Mouse (Mus musculus): ENCODE results near the gene Hpse. TPM values are rescaled to one million over a fixed set of nuclear protein-coding genes. Genes with fewer than 3 reads are reported as not detected.
A peak's percentile ranks its signal among the peaks of the same experiment; 100 is the strongest.

Gene Hpse
- polyA plus RNA-seq, 1 experiment = 64.2 TPM

- Histone ChIP-seq H3K4me1 (ENCODE audit: control insufficient read depth, insufficient read depth, low read length) (peaks cover 10% of the 10 kb centered on the region), H3K4me3 (ENCODE audit: insufficient read depth, low read length) (no peak overlapping the region), H3K27ac (ENCODE audit: insufficient read depth, low read depth, low read length) (no peak overlapping the region)
- TF ChIP-seq CTCF (IDR thresholded peaks at IDR 0.05; ENCODE audit: low read depth, low read length) (no peak), POLR2A (IDR thresholded peaks at IDR 0.05; ENCODE audit: borderline replicate concordance, low read depth, low read length) (no peak)
Measured at GRCm38 (mm10) chr5:100700861-100701620, 18.5 kb downstream of the Hpse start.

- H3K4me1 ChIP-seq (ENCODE audit: control insufficient read depth, insufficient read depth, low read length) = peaks cover 20% of the 10 kb centered on the region
Measured at GRCm38 (mm10) chr5:100697886-100698285, 21.6 kb downstream of the Hpse start.

GRCm38 (mm10) chr5:100697398-100697797, 22.1 kb downstream of the Hpse start:
- Histone ChIP-seq H3K4me3 (ENCODE audit: insufficient read depth, low read length) (no peak overlapping the region), H3K27ac (ENCODE audit: insufficient read depth, low read depth, low read length) (peak overlapping the region; percentile 38), H3K4me1 (ENCODE audit: control insufficient read depth, insufficient read depth, low read length) (peaks cover 20% of the 10 kb centered on the region)
- TF ChIP-seq CTCF (IDR thresholded peaks at IDR 0.05; ENCODE audit: low read depth, low read length) (no peak), POLR2A (IDR thresholded peaks at IDR 0.05; ENCODE audit: borderline replicate concordance, low read depth, low read length) (no peak)

More at GRCm38 (mm10) chr5:100697886-100698285, 21.6 kb downstream of the Hpse start:
- TF ChIP-seq CTCF (IDR thresholded peaks at IDR 0.05; ENCODE audit: low read depth, low read length) (no peak), POLR2A (IDR thresholded peaks at IDR 0.05; ENCODE audit: borderline replicate concordance, low read depth, low read length) (no peak)
- peak overlapping the region; percentile 38 for H3K27ac ChIP-seq (ENCODE audit: insufficient read depth, low read depth, low read length)
- H3K4me3 ChIP-seq (ENCODE audit: insufficient read depth, low read length) = no peak overlapping the region

GRCm38 (mm10) chr5:100685631-100686030, 33.9 kb downstream of the Hpse start:
- no peak overlapping the region for H3K27ac ChIP-seq (ENCODE audit: insufficient read depth, low read depth, low read length)
- no peak for TF ChIP-seq POLR2A (IDR thresholded peaks at IDR 0.05; ENCODE audit: borderline replicate concordance, low read depth, low read length)
- TF ChIP-seq CTCF (IDR thresholded peaks at IDR 0.05; ENCODE audit: low read depth, low read length) = no peak
- H3K4me1 ChIP-seq (ENCODE audit: control insufficient read depth, insufficient read depth, low read length) = no peaks in the 10 kb centered on the region
- no peak overlapping the region for H3K4me3 ChIP-seq (ENCODE audit: insufficient read depth, low read length)

DNA sequence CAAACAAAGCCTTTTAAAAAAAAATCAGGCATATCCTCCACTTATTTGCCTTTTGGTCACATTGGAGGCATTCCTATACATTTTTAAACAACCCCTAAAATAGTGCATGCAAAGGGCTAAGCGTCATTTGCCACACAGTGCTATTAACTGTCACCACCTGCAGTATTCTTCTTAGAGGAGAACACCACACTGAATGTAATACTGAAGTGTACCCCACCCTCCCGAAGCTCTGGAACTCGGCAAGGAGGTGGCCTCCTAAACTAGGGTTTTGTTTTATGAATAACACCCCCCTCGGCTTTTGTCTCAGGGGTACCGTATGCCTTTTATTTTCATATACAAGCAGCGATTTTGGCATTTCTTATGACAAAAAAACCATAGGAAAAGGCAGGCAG, 39.0 kb downstream of the Hpse start:
- no peak overlapping the region for H3K27ac ChIP-seq (ENCODE audit: insufficient read depth, low read depth, low read length)
- no peaks in the 10 kb centered on the region for H3K4me1 ChIP-seq (ENCODE audit: control insufficient read depth, insufficient read depth, low read length)
- TF ChIP-seq CTCF (IDR thresholded peaks at IDR 0.05; ENCODE audit: low read depth, low read length) (no peak), POLR2A (IDR thresholded peaks at IDR 0.05; ENCODE audit: borderline replicate concordance, low read depth, low read length) (no peak)
- no peak overlapping the region for H3K4me3 ChIP-seq (ENCODE audit: insufficient read depth, low read length)

- H3K27ac ChIP-seq (ENCODE audit: insufficient read depth, low read depth, low read length) = no peak overlapping the region
Measured at GRCm38 (mm10) chr5:100679911-100680541, 39.5 kb downstream of the Hpse start.

GRCm38 (mm10) chr5:100674711-100675376, 44.7 kb downstream of the Hpse start, which contains the start of gene Coq2:
Gene Coq2, minus strand, starts transcription at chr5:100675140.
- H3K27ac ChIP-seq (ENCODE audit: insufficient read depth, low read depth, low read length) = no peak within 1 kb of the TSS

More at GRCm38 (mm10) chr5:100679911-100680541, 39.5 kb downstream of the Hpse start:
- TF ChIP-seq POLR2A (IDR thresholded peaks at IDR 0.05; ENCODE audit: borderline replicate concordance, low read depth, low read length) = no peak
- TF ChIP-seq CTCF (IDR thresholded peaks at IDR 0.05; ENCODE audit: low read depth, low read length) = no peak
- H3K4me1 ChIP-seq (ENCODE audit: control insufficient read depth, insufficient read depth, low read length) = no peaks in the 10 kb centered on the region
- H3K4me3 ChIP-seq (ENCODE audit: insufficient read depth, low read length) = no peak overlapping the region

DNA sequence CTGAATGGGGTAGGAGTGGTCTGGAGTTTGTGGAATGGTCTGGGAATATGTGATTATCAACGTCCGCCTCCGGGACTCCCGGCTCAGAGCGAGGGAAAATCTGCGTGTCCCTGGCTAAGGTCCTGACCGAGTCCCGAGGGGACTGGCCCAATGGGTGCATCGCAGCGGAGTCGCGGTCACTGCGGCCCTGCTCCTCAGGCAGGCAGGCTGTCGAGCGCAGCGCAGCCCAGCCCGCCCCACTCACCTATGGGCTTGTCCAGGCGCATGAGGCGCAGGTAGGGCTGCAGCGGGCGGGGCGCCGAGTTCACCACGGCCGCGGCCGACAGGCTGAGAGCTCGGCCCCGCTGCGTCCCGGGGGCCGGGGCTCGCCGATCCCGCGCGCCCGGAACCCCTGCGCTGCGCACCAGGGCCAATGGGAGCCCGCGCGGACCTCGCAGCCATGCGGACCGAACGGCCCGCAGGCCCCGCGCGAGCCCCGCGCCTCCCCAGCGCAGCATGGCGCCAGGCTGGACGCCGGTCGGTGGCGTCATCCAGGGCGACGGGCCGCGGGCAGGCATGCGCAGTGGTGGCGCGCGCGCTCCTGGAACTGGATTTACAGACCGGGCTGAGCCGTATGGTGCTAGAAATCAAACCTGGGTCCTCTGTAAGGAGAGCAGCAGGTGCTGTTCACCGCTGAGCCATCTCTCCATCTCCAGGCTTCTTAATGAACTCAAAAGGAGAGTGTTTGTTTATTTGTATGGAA, 45.6 kb downstream of the Hpse start:
- Histone ChIP-seq H3K27ac (ENCODE audit: insufficient read depth, low read depth, low read length) (no peak overlapping the region), H3K4me3 (ENCODE audit: insufficient read depth, low read length) (peak overlapping the region; percentile 66), H3K4me1 (ENCODE audit: control insufficient read depth, insufficient read depth, low read length) (peaks cover 4% of the 10 kb centered on the region)
- TF ChIP-seq CTCF (IDR thresholded peaks at IDR 0.05; ENCODE audit: low read depth, low read length) (no peak), POLR2A (IDR thresholded peaks at IDR 0.05; ENCODE audit: borderline replicate concordance, low read depth, low read length) (no peak)

More at GRCm38 (mm10) chr5:100674711-100675376, 44.7 kb downstream of the Hpse start, which contains the start of gene Coq2:
- H3K4me3 ChIP-seq (ENCODE audit: insufficient read depth, low read length) = peak within 1 kb of the TSS; percentile 66
- H3K4me1 ChIP-seq (ENCODE audit: control insufficient read depth, insufficient read depth, low read length) = peaks cover 4% of the 10 kb centered on the region
- TF ChIP-seq POLR2A (IDR thresholded peaks at IDR 0.05; ENCODE audit: borderline replicate concordance, low read depth, low read length) (no peak), CTCF (IDR thresholded peaks at IDR 0.05; ENCODE audit: low read depth, low read length) (peak; percentile 95)

GRCm38 (mm10) chr5:100672403-100672802, 47.1 kb downstream of the Hpse start:
- TF ChIP-seq POLR2A (IDR thresholded peaks at IDR 0.05; ENCODE audit: borderline replicate concordance, low read depth, low read length) (no peak), CTCF (IDR thresholded peaks at IDR 0.05; ENCODE audit: low read depth, low read length) (no peak)

More at GRCm38 (mm10) chr5:100672403-100672802, 47.1 kb downstream of the Hpse start:
- H3K4me3 ChIP-seq (ENCODE audit: insufficient read depth, low read length) = no peak overlapping the region
- H3K4me1 ChIP-seq (ENCODE audit: control insufficient read depth, insufficient read depth, low read length) = peaks cover 8% of the 10 kb centered on the region
- H3K27ac ChIP-seq (ENCODE audit: insufficient read depth, low read depth, low read length) = no peak overlapping the region

Data from bone marrow macrophage, adult 2 months (primary cell).